Mouse (Mus musculus) olfactory bulb, adult 2 months (tissue): ENCODE results near the gene Micall2. TPM values are rescaled to one million over a fixed set of nuclear protein-coding genes. Genes with fewer than 3 reads are reported as not detected.

Source experiments
- H3K27ac ChIP-seq: fragments of 200-500 bp; 2 replicates; pipeline ENCODE4 v1.5.1; 2012; ENCODE audit warnings: low read depth, low read length; ENCODE audit not compliant: insufficient read depth
- H3K4me1 ChIP-seq: fragments of 200-500 bp; 2 replicates; pipeline ENCODE4 v1.6.1; 2012; ENCODE audit warnings: low read length; ENCODE audit not compliant: control insufficient read depth, insufficient read depth
- H3K4me3 ChIP-seq: fragments of 200-500 bp; 2 replicates; pipeline ENCODE4 v1.5.1; 2012; ENCODE audit warnings: mild to moderate bottlenecking, low read depth, low read length, moderate library complexity; ENCODE audit not compliant: insufficient read depth
- CTCF ChIP-seq: fragments of 200-500 bp; IDR thresholded peaks from 2 replicates; pipeline ENCODE4 v1.5.1; 2012; ENCODE audit warnings: low read depth, mild to moderate bottlenecking, low read length, moderate library complexity; ENCODE audit not compliant: insufficient read depth
- POLR2A ChIP-seq: fragments of 200-500 bp; IDR thresholded peaks from 2 replicates; pipeline ENCODE4 v1.6.1; 2012; ENCODE audit warnings: mild to moderate bottlenecking, low read depth, low read length, moderate library complexity; ENCODE audit not compliant: insufficient read depth
- WGBS: fragments of 180-500 bp; shearing (Covaris S2); methylation state at CpG from one replicate; pipeline ENCODE4 v1.1.7; 2018; 5-methylcytosine and 5-hydroxymethylcytosine counted together
- polyA plus RNA-seq: library from polyadenylated mRNA; stranded (reverse); fragments of >200 nt; gene quantifications from 2 replicates; pipeline ENCODE4 v1.2.4, GENCODE M21; 2012; ENCODE audit warnings: low replicate concordance; ENCODE audit not compliant: missing spikeins, insufficient read depth, insufficient read length

Micall2 gene
- polyA plus RNA-seq, result not detected in 2 replicates

DNA sequence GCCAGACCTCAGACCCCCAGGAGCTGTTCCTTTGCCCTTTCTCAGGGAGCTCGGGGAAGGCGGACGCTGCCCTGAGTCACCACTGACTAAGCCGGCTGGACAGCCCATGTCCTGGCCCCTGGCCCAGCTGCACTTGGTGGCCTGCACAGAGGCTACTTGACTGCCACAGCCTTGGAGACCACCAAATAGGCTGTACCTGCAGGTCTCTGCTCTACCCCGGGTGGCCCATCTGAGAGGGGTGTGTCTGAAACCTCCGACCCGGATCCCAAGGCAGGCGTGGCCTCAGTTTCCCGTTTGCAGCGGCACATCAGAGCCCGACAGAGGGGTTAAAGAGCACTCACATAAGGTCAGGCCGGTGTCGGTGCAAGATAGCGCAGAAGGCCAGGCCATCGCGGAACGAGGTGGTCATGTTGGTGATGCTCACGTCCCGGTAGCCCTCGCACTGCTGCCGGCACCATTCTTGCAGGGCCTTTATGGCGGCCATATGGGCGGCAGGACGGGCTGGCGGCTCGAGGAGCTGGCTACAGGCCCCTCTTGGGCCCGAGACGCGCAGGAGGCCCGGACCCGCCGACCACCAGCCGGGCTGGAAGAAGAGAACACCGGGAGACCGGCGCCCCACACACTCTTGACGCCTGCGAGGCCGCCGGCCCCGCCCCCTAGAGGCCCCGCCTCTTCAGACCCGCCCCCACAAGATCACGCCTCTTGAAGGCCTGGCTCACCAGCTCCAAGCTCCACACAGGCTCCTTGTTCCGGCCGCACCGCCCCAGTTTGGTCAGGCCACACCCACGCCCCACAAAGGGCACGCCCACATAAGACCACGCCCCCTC, at the start of gene Micall2:
Micall2 (minus strand) TSS at position 660 of the 827 bp plus-strand sequence.
- WGBS, result 7% methylated on average over 50 of the region's 50 CpGs
- TF ChIP-seq CTCF (no peak), POLR2A (no peak)
- H3K27ac ChIP-seq, result no peak within 1 kb of the TSS
- H3K4me1 ChIP-seq, result peaks cover 20% of the 10 kb centered on the region
- H3K4me3 ChIP-seq, result peak within 1 kb of the TSS; percentile 34

DNA sequence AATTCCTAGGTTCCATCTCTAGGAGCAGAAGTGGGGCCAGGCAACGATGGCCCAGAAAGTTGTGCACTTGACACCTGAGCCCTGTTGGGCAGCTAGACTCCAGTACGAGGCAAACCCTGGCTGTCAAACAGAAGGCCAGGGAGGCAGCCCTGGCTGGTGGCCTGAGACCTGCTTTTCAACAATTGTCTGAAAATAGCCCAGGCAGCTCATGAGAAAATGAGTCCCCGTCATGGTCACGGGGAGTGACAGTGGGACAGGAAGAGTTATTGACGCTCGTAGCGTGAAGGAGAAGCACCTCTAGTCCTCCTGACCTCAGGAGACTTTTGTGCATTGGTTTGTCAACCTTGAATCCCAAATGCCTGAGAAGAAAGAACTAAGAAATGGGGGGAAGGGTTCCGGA, 45.3 kb upstream of the Micall2 start:
- H3K4me3 ChIP-seq, result no peak overlapping the region
- TF ChIP-seq POLR2A (no peak), CTCF (no peak)
- H3K27ac ChIP-seq, result no peak overlapping the region
- WGBS, result 82% methylated on average over 8 of the region's 8 CpGs
- H3K4me1 ChIP-seq, result no peaks in the 10 kb centered on the region

DNA sequence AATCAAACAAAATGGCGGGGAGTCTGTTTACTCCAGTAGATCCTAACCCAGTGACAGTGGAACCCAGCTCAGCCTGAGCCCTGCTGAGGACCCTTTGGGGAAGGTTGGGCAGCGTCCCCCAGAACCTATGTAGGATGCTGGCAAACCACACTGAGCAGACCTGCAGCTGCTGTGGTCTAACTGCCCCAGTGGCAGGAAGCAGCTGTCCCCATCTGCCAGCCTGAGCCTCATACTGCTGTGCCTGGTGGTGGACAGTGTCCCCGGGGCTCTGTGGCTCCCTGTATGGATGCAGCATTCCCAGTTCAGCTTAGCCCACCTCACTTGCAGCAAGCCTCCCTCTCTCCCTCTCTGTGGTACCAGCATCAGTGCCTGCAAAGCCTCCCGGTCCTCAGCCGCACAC, 40.8 kb upstream of the Micall2 start:
- Histone ChIP-seq H3K27ac (no peak overlapping the region), H3K4me1 (peaks cover 11% of the 10 kb centered on the region), H3K4me3 (no peak overlapping the region)
- no peak for TF ChIP-seq CTCF
- no peak for TF ChIP-seq POLR2A
- WGBS, result 80% methylated on average over 5 of the region's 5 CpGs

DNA sequence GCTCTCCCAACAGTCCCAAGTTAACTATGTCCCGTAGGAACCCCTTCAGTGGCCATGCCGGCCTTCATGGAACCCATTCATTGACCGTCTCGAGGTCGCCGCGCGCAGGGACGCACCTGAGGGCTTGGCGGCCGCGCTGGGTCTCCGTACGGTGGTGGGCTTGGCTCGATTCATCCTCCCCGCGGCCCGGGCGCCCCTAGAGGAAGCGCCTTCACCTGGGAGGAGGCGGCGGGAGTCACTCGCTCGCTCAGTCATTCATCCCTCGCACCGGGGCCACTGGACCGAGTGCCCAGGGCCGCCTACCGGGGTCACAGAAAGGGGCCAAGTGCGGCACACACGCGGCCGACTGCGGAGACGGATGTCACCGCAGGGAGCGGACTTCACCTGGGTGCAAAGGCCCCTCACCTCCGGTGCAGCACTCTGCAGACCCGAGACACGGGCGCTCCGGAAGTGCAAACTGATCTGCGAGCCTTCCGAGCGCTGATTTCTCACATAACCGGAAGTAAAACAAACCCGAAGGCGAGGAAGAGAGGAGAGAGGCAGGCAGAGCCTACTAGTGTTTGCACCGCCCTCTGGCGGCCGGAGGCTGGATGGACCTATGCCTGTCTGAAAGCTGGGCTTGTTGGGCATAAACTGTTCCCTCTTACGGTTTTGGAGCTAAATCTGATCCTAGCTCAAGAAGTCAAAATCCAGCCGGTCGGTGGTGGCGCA, 39.2 kb upstream of the Micall2 start, which contains the start of gene Ints1:
Ints1 (minus strand) TSS at position 459 of the 711 bp plus-strand sequence.
- WGBS, result under 1% methylated on average over 55 of the region's 55 CpGs
- Histone ChIP-seq H3K27ac (no peak within 1 kb of the TSS), H3K4me1 (peaks cover 11% of the 10 kb centered on the region), H3K4me3 (peak within 1 kb of the TSS; percentile 79)
- TF ChIP-seq POLR2A (peak; percentile 58), CTCF (peak; percentile 78)

DNA sequence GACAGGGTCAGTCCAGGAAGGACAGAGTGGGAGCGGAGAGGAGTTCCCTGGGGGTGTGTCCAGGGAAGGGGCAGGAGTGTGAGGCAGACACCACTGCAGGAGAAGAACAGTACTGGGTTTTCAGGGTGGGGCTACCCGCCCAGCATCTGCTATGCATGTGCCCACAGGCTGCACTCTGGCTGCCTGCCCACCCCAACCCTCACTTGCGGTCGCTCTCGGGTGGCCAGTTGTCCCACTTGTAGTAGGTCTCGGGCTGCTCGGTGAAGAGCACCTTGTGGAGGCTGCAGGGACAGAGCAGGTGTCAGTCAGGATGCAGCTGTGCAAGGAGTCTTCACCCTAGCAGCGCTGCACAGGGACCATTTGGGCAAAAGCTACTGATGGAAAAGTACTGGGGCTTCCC, 32.1 kb upstream of the Micall2 start:
- Histone ChIP-seq H3K4me1 (no peaks in the 10 kb centered on the region), H3K27ac (no peak overlapping the region), H3K4me3 (no peak overlapping the region)
- 91% methylated on average over 8 of the region's 8 CpGs for WGBS
- TF ChIP-seq CTCF, result no peak
- no peak for TF ChIP-seq POLR2A

DNA sequence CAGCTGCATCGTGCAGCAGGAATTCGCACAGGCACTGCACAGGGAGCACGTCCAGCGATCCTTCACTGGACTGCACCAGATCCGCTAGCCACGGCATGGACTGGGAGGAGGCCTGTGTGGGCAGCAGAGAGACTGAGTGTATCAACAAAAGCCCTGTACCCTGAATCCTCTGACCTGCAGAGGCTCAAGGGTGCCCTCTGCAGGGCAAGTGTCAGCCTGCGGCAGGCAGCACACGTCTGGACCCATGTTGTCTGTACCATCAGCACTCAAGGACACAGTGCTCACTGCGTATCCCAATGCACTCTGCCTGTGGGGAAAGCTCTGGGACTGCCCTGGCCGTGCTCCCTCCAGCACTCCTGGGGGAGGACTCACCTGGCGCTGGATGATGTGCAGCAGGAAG, 28.2 kb upstream of the Micall2 start:
- Histone ChIP-seq H3K27ac (no peak overlapping the region), H3K4me3 (no peak overlapping the region), H3K4me1 (no peaks in the 10 kb centered on the region)
- TF ChIP-seq CTCF (no peak), POLR2A (no peak)
- 73% methylated on average over 11 of the region's 11 CpGs for WGBS

DNA sequence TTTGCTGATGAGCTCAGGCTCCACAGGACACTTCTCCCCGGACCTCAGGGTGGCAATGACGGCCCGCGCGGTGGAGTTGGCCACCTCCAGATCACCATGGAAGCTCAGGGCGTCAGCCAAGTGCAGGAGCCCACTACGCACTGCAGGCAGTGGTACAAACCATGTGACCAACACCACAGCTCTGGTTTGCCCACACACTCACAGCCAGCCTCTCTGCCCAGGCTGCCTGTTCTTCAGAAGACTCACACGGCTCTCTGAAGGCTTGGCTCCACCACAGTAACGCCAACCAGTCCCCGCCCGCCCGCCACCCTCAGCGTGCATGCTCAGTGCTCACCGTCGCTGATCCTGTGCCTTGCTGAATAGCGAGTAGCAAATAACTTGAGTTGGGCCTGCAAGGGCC, 22.0 kb upstream of the Micall2 start:
- no peak for TF ChIP-seq CTCF
- no peak for TF ChIP-seq POLR2A
- Histone ChIP-seq H3K4me1 (peaks cover 4% of the 10 kb centered on the region; the same call in 1 of the 2 replicates), H3K27ac (no peak overlapping the region), H3K4me3 (no peak overlapping the region)
- WGBS, result 79% methylated on average over 16 of the region's 16 CpGs

DNA sequence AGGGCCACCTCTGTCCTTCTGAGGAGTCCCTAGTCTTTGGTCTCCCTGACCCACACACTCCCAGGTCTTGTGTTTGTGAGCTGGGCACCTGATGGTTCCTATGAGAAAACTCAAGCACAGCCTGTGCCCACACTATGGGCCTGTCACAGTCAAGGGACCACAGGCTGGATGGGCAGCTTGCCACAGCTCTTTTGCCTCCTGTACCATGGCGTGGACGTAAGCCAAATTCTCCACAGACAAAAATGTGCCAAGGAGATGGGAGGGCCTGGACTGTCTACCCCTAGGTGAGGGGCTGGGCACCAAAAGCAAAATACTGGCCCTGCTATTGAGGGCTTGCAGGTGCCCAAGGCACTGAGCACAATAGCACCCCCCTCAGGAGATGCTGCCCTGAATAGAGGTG, 20.4 kb upstream of the Micall2 start:
- 77% methylated on average over 2 of the region's 2 CpGs for WGBS
- Histone ChIP-seq H3K4me3 (no peak overlapping the region), H3K27ac (no peak overlapping the region), H3K4me1 (peaks cover 4% of the 10 kb centered on the region; the same call in 1 of the 2 replicates)
- TF ChIP-seq CTCF (no peak), POLR2A (no peak)

DNA sequence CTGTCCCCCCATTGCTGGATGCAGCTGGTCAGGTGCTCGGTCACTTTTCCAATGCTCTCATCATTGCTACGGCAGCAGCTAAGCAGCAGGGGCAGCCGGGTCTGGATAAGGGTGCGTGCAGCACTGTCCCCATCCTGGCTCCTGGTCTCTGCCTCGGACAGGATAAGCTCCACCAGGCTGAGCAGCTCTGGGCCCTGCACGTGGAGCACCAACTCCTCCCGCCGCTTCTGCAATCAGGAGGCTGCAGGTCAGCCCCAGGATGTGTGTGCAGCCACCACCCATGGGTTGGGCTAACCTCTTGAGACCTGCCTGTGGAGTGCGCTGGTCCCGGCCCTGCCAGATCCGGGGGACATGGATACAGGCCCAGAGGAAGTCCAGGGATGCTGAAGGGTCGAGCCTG, 20.0 kb upstream of the Micall2 start:
- WGBS, result 92% methylated on average over 12 of the region's 12 CpGs
- Histone ChIP-seq H3K27ac (no peak overlapping the region), H3K4me3 (no peak overlapping the region), H3K4me1 (peaks cover 4% of the 10 kb centered on the region; the same call in 1 of the 2 replicates)
- TF ChIP-seq CTCF (no peak), POLR2A (no peak)
